Mouse (Mus musculus): ENCODE measurements around the gene Ankrd11. TPM values are rescaled to one million over a fixed set of nuclear protein-coding genes. Genes with fewer than 3 reads are reported as not detected.

Gene Ankrd11
- total and polyA plus RNA-seq, 2 experiments from 2014 or later: 24.3 to 65.8 TPM

GRCm38 (mm10) chr8:122912871-122913270 lies 129.2 kb downstream of the Ankrd11 start:
- no peaks in the 10 kb centered on the region for H3K9me3 ChIP-seq (replicated peaks; ENCODE audit: control insufficient read depth, low read length)
- 89% methylated on average over 4 of the region's 4 CpGs for WGBS

GRCm38 (mm10) chr8:122912150-122912549 lies 129.9 kb downstream of the Ankrd11 start:
- H3K9ac ChIP-seq (replicated peaks; ENCODE audit: low read depth, low read length): no peak overlapping the region
- ATAC-seq (ENCODE audit: insufficient read depth, low read depth) (no peak), DNase-seq (ENCODE audit: low spot score) (no peak)
- H3K4me1 ChIP-seq (ENCODE audit: control insufficient read depth, insufficient read depth): peaks cover 15% of the 10 kb centered on the region
- H3K9me3 ChIP-seq (replicated peaks; ENCODE audit: control insufficient read depth, low read length): no peaks in the 10 kb centered on the region
- peaks cover 36% of the 10 kb centered on the region for H3K36me3 ChIP-seq (replicated peaks; ENCODE audit: control insufficient read depth, insufficient read depth, low read length)
- H3K27ac ChIP-seq (ENCODE audit: low read depth): no peak overlapping the region
- no peak overlapping the region for H3K4me2 ChIP-seq (ENCODE audit: low read depth, low read length)
- WGBS: 70% methylated on average over 3 of the region's 3 CpGs
- no peak overlapping the region for H3K4me3 ChIP-seq (ENCODE audit: low read depth, low read length)
- H3K27me3 ChIP-seq (ENCODE audit: control insufficient read depth, insufficient read depth, low read length): no peaks in the 10 kb centered on the region
- no peak for TF ChIP-seq EP300 (IDR thresholded peaks at IDR 0.05; ENCODE audit: low read depth)
- no peak for TF ChIP-seq CTCF (IDR thresholded peaks at IDR 0.05; ENCODE audit: low read depth)

More at GRCm38 (mm10) chr8:122912871-122913270, 129.2 kb downstream of the Ankrd11 start:
- DNase-seq (ENCODE audit: low spot score) (no peak), ATAC-seq (ENCODE audit: insufficient read depth, low read depth) (no peak)
- H3K4me2 ChIP-seq (ENCODE audit: low read depth, low read length): no peak overlapping the region
- peaks cover 33% of the 10 kb centered on the region for H3K36me3 ChIP-seq (replicated peaks; ENCODE audit: control insufficient read depth, insufficient read depth, low read length)
- H3K27ac ChIP-seq (ENCODE audit: low read depth): no peak overlapping the region
- no peak overlapping the region for H3K4me3 ChIP-seq (ENCODE audit: low read depth, low read length)
- TF ChIP-seq CTCF (IDR thresholded peaks at IDR 0.05; ENCODE audit: low read depth): no peak
- no peaks in the 10 kb centered on the region for H3K27me3 ChIP-seq (ENCODE audit: control insufficient read depth, insufficient read depth, low read length)
- H3K4me1 ChIP-seq (ENCODE audit: control insufficient read depth, insufficient read depth): peaks cover 22% of the 10 kb centered on the region
- no peak overlapping the region for H3K9ac ChIP-seq (replicated peaks; ENCODE audit: low read depth, low read length)

DNA sequence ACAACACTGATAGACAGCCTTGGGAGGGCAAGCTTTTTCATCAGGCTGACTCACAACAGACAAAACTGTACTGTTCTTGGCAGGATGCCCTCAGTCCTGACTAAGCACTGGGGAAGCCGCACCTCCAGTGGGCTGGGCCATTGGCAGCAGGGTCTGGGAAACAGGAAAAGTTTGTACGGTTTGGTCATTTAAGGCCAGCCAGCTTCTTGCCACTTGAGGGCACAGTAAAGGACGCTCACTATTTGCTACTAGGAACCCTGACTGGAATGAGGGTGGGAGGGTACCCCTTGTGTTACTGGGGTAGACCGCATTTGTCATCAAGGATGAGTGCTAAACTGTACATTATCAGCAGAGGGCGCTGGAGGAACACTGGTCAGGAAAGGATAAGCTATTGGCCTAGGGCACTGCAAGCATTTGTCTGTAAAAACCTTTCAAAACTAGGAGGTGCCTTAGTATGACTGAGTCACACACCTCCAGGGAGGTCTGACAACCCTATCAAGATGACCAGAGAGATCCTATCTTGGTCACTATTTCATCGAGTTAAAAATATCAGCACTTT lies 135.5 kb downstream of the Ankrd11 start:
- no peak overlapping the region for H3K9ac ChIP-seq (replicated peaks; ENCODE audit: low read depth, low read length)
- ATAC-seq (ENCODE audit: insufficient read depth, low read depth): peak; percentile 87
- H3K27ac ChIP-seq (ENCODE audit: low read depth): peak overlapping the region; percentile 13; the same call in 1 of the 2 replicates
- TF ChIP-seq CTCF (IDR thresholded peaks at IDR 0.05; ENCODE audit: low read depth): peak; percentile 92
- no peak for TF ChIP-seq EP300 (IDR thresholded peaks at IDR 0.05; ENCODE audit: low read depth)
- H3K27me3 ChIP-seq (ENCODE audit: control insufficient read depth, insufficient read depth, low read length): no peaks in the 10 kb centered on the region
- 3% methylated on average over 6 of the region's 6 CpGs for WGBS
- DNase-seq (ENCODE audit: low spot score): peak; percentile 91
- H3K4me3 ChIP-seq (ENCODE audit: low read depth, low read length): peak overlapping the region; percentile 26; the same call in 1 of the 2 replicates
- no peaks in the 10 kb centered on the region for H3K9me3 ChIP-seq (replicated peaks; ENCODE audit: control insufficient read depth, low read length)
- H3K4me1 ChIP-seq (ENCODE audit: control insufficient read depth, insufficient read depth): no peaks in the 10 kb centered on the region
- peak overlapping the region; percentile 46 for H3K4me2 ChIP-seq (ENCODE audit: low read depth, low read length)
- peaks cover 14% of the 10 kb centered on the region for H3K36me3 ChIP-seq (replicated peaks; ENCODE audit: control insufficient read depth, insufficient read depth, low read length)

- WGBS: 87% methylated on average over 4 of the region's 4 CpGs
- Histone ChIP-seq H3K4me2 (ENCODE audit: low read depth, low read length) (no peak overlapping the region), H3K4me3 (ENCODE audit: low read depth, low read length) (no peak overlapping the region), H3K27ac (ENCODE audit: low read depth) (no peak overlapping the region), H3K4me1 (ENCODE audit: control insufficient read depth, insufficient read depth) (no peaks in the 10 kb centered on the region), H3K27me3 (ENCODE audit: control insufficient read depth, insufficient read depth, low read length) (no peaks in the 10 kb centered on the region), H3K9me3 (replicated peaks; ENCODE audit: control insufficient read depth, low read length) (no peaks in the 10 kb centered on the region), H3K36me3 (replicated peaks; ENCODE audit: control insufficient read depth, insufficient read depth, low read length) (peaks cover 14% of the 10 kb centered on the region), H3K9ac (replicated peaks; ENCODE audit: low read depth, low read length) (no peak overlapping the region)
- DNase-seq (ENCODE audit: low spot score): no peak
- TF ChIP-seq CTCF (IDR thresholded peaks at IDR 0.05; ENCODE audit: low read depth): no peak
- no peak for TF ChIP-seq EP300 (IDR thresholded peaks at IDR 0.05; ENCODE audit: low read depth)
- no peak for ATAC-seq (ENCODE audit: insufficient read depth, low read depth)
Observed at GRCm38 (mm10) chr8:122905346-122905745, 136.7 kb downstream of the Ankrd11 start.

GRCm38 (mm10) chr8:122904496-122904895 lies 137.6 kb downstream of the Ankrd11 start:
- no peak overlapping the region for H3K4me3 ChIP-seq (ENCODE audit: low read depth, low read length)
- no peak overlapping the region for H3K9ac ChIP-seq (replicated peaks; ENCODE audit: low read depth, low read length)
- H3K9me3 ChIP-seq (replicated peaks; ENCODE audit: control insufficient read depth, low read length): no peaks in the 10 kb centered on the region
- ATAC-seq (ENCODE audit: insufficient read depth, low read depth) (no peak), DNase-seq (ENCODE audit: low spot score) (no peak)
- 88% methylated on average over 11 of the region's 11 CpGs for WGBS
- TF ChIP-seq CTCF (IDR thresholded peaks at IDR 0.05; ENCODE audit: low read depth): no peak
- no peak for TF ChIP-seq EP300 (IDR thresholded peaks at IDR 0.05; ENCODE audit: low read depth)
- H3K27me3 ChIP-seq (ENCODE audit: control insufficient read depth, insufficient read depth, low read length): no peaks in the 10 kb centered on the region
- H3K36me3 ChIP-seq (replicated peaks; ENCODE audit: control insufficient read depth, insufficient read depth, low read length): peaks cover 21% of the 10 kb centered on the region
- no peak overlapping the region for H3K4me2 ChIP-seq (ENCODE audit: low read depth, low read length)
- H3K27ac ChIP-seq (ENCODE audit: low read depth): no peak overlapping the region
- H3K4me1 ChIP-seq (ENCODE audit: control insufficient read depth, insufficient read depth): no peaks in the 10 kb centered on the region

DNA sequence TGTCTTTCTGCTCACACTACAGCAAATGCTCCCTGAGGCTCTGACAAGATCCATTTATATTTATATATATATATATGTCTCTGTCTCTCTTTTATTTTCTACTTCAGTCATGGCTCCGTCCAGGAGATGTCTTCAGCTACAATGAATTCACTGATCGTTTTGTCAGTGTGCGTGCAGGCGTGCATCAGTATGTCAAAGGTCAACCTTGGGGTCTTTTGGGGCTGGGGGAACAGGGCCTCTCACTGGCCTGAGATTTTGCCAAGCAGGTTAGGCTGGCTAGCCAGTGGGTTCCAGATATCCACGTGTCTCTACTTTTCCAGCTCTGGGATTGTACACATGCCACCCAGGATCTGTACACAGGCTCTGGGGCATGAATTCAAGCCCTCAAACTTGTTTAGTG lies 139.1 kb downstream of the Ankrd11 start:
- ATAC-seq (ENCODE audit: insufficient read depth, low read depth) (no peak), DNase-seq (ENCODE audit: low spot score) (no peak)
- H3K27me3 ChIP-seq (ENCODE audit: control insufficient read depth, insufficient read depth, low read length): no peaks in the 10 kb centered on the region
- no peak overlapping the region for H3K27ac ChIP-seq (ENCODE audit: low read depth)
- H3K4me3 ChIP-seq (ENCODE audit: low read depth, low read length): no peak overlapping the region
- peaks cover 26% of the 10 kb centered on the region for H3K36me3 ChIP-seq (replicated peaks; ENCODE audit: control insufficient read depth, insufficient read depth, low read length)
- no peaks in the 10 kb centered on the region for H3K4me1 ChIP-seq (ENCODE audit: control insufficient read depth, insufficient read depth)
- 88% methylated on average over 5 of the region's 5 CpGs for WGBS
- TF ChIP-seq CTCF (IDR thresholded peaks at IDR 0.05; ENCODE audit: low read depth) (no peak), EP300 (IDR thresholded peaks at IDR 0.05; ENCODE audit: low read depth) (no peak)
- no peaks in the 10 kb centered on the region for H3K9me3 ChIP-seq (replicated peaks; ENCODE audit: control insufficient read depth, low read length)
- no peak overlapping the region for H3K9ac ChIP-seq (replicated peaks; ENCODE audit: low read depth, low read length)
- H3K4me2 ChIP-seq (ENCODE audit: low read depth, low read length): no peak overlapping the region

All from heart, postnatal 0 days (tissue).